Mouse (Mus musculus): ENCODE results near the gene Rabl6.

DNA sequence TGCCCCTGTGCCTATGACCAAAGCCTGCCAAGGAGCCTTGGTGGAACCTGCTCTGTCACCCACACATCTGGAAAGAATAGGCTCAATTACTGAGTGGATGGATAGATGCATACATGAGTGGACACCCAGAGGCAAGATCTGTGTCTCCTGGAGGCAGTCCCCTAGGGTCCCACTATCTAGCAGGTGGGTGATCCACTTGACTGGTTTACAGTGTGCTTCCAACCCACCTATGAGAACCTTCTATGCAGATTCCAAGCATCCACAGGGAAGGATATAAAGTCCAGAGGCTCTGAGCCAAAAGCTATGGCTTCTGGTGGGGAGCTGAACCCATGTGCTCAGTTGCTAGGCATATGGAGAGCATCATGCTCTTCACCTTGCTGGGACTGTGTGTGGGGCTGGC lies 49.3 kb upstream of the Rabl6 start, which contains the start of gene Lcn5:
- TF ChIP-seq CTCF (IDR thresholded peaks at IDR 0.05; ENCODE audit: control insufficient read depth, insufficient read depth, low read length) (no peak), POLR2A (IDR thresholded peaks at IDR 0.05; ENCODE audit: borderline replicate concordance, control insufficient read depth, low read depth, low read length) (no peak)
